Mouse (Mus musculus) lung, postnatal 0 days (tissue): Measurements from ENCODE around the gene Selenos. TPM values are rescaled to one million over a fixed set of nuclear protein-coding genes. Genes with fewer than 3 reads are reported as not detected.

Source experiments
- ATAC-seq: fragments of 200-750 bp; cut with Nextera tagmentation; 2 replicates; pipeline ENCODE4 v1.8.0; 2017; ENCODE audit warnings: moderate library complexity
- DNase-seq: peaks from one replicate; pipeline ENCODE4 v3.0.0-alpha.2; 2016; ENCODE audit warnings: low spot score
- H3K27ac ChIP-seq: fragments of 300-500 bp; sonication (generic); 2 replicates; pipeline ENCODE4 v1.5.1; 2014; ENCODE audit warnings: antibody characterized with exemption, mild to moderate bottlenecking, low read length, mixed read lengths
- H3K27me3 ChIP-seq: fragments of 300-500 bp; sonication (generic); replicated peaks from 2 replicates; pipeline ENCODE4 v1.6.1; 2014; ENCODE audit warnings: low read length, mixed read lengths; ENCODE audit not compliant: insufficient read depth
- H3K36me3 ChIP-seq: fragments of 300-500 bp; sonication (generic); 2 replicates; pipeline ENCODE4 v1.6.1; 2014; ENCODE audit warnings: low read length, mixed read lengths; ENCODE audit not compliant: insufficient read depth
- H3K4me1 ChIP-seq: fragments of 300-500 bp; sonication (generic); 2 replicates; pipeline ENCODE4 v1.6.1; 2014; ENCODE audit warnings: antibody characterized with exemption, low read depth, low read length, mixed read lengths; ENCODE audit not compliant: insufficient read depth
- H3K4me2 ChIP-seq: fragments of 300-500 bp; sonication (generic); replicated peaks from 2 replicates; pipeline ENCODE4 v1.6.1; 2014; ENCODE audit warnings: low read depth, mild to moderate bottlenecking, low read length, moderate library complexity, mixed read lengths
- H3K4me3 ChIP-seq: fragments of 300-500 bp; sonication (generic); 2 replicates; pipeline ENCODE4 v1.5.1; 2014; ENCODE audit warnings: low read depth, low read length
- H3K9ac ChIP-seq: fragments of 300-500 bp; sonication (generic); replicated peaks from 2 replicates; pipeline ENCODE4 v1.6.1; 2014; ENCODE audit warnings: low read depth, mild to moderate bottlenecking
- H3K9me3 ChIP-seq: fragments of 300-500 bp; sonication (generic); 2 replicates; pipeline ENCODE4 v1.6.1; 2016; ENCODE audit warnings: low read length, mixed read lengths
- CTCF ChIP-seq: IDR thresholded peaks from 2 replicates; pipeline ENCODE4 v1.5.1; 2016; ENCODE audit warnings: antibody characterized with exemption, mild to moderate bottlenecking
- EP300 ChIP-seq: IDR thresholded peaks from 2 replicates; pipeline ENCODE4 v1.6.1; 2016; ENCODE audit warnings: antibody characterized with exemption, mild to moderate bottlenecking, control low read depth
- WGBS: fragments of 180-500 bp; shearing (Covaris S2); extraction: QIAGEN DNeasy Blood & Tissue Kit; methylation state at CpG from one replicate; pipeline ENCODE4 v1.1.7; 2014; 5-methylcytosine and 5-hydroxymethylcytosine counted together
- polyA plus RNA-seq: library from polyadenylated mRNA; unstranded; fragments of >200 nt; fragmentation: Nextera tagmentation; extraction: Ambion mirVana; gene quantifications from 2 replicates; pipeline ENCODE4 v1.2.1, GENCODE M21; 2015

Gene Selenos
- polyA plus RNA-seq, 1 experiment from 2014 or later = 167 TPM

DNA sequence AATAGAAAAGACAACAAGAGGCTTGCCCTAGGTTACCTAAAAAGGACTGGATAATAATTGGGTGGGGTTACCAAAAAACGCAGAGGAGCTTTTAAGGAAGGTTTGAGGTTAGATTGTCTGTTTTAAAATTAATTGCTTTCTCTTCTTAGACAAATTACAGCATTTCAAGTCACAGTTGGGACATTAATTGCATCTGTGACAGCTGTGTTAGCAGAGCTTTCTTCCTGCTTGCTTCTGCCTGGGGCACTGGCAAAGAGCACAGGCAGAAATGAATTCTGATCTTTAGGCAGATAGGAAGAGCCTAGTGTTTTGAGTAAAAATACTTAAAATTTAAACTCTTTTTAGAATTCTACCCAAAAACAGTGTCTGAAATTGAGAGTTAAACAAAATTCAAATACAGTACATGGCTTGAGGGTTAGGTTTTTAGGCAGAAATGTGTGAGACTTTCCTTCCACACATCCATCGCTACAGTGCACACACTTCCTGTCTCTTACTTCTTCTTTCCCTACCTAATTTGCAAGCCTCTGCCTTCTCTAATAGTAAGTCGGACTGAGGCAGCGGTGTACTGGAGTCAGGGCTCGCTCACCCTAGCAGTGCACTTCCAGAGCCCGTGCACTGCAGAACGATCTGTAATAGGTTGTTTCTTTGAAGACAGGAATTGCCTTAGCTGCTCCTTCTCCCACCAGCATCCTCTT is 41.4 kb downstream of the Selenos start:
- TF ChIP-seq EP300 (no peak), CTCF (no peak)
- DNase-seq (no peak), ATAC-seq (no peak)
- Histone ChIP-seq H3K4me1 (peaks cover 3% of the 10 kb centered on the region; the same call in 1 of the 2 replicates), H3K36me3 (peaks cover 7% of the 10 kb centered on the region; the same call in 1 of the 2 replicates), H3K9ac (no peak overlapping the region), H3K27ac (no peak overlapping the region), H3K4me3 (no peak overlapping the region), H3K27me3 (no peaks in the 10 kb centered on the region), H3K4me2 (no peak overlapping the region), H3K9me3 (no peaks in the 10 kb centered on the region)
- 69% methylated on average over 7 of the region's 7 CpGs for WGBS

DNA sequence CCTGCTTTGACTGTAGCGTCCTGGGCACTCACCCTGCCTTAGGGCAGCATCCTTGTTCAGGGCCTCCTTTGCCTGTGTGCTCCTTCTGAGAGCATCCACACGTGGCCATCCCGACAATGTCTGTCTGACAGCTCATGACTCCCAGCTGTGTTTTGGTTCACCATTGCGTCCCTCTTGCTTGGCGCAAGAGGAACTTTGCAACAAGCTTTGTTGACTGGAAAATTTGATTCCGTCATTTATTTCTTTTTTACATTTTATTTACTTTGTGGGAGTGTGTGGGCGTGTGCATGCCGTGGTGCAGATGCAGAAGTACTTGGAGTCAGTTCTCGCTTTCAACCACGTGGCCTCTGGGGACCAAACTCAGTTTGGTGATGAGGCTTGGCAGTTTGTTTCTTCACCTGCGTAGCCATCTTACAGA is 45.1 kb downstream of the Selenos start:
- peaks cover 10% of the 10 kb centered on the region; the same call in 1 of the 2 replicates for H3K36me3 ChIP-seq
- H3K9me3 ChIP-seq = no peaks in the 10 kb centered on the region
- no peak overlapping the region for H3K27ac ChIP-seq
- TF ChIP-seq EP300 (no peak), CTCF (no peak)
- ATAC-seq (peak; percentile 73), DNase-seq (peak; percentile 77)
- H3K4me1 ChIP-seq = peaks cover 10% of the 10 kb centered on the region; the same call in 1 of the 2 replicates
- no peak overlapping the region for H3K4me3 ChIP-seq
- no peak overlapping the region for H3K4me2 ChIP-seq
- no peaks in the 10 kb centered on the region for H3K27me3 ChIP-seq
- WGBS = 37% methylated on average over 11 of the region's 11 CpGs
- no peak overlapping the region for H3K9ac ChIP-seq

DNA sequence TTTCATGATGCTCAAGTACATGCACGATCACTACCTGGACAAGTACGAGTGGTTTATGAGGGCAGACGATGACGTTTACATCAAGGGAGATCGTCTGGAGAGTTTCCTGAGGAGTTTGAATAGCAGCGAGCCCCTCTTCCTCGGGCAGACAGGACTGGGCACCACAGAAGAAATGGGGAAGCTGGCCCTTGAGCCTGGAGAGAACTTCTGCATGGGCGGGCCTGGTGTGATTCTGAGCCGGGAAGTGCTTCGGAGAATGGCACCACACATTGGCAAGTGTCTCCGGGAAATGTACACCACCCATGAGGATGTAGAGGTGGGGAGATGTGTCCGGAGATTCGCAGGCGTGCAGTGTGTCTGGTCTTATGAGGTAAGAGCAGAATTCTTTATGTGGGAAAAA is 45.9 kb downstream of the Selenos start:
- ATAC-seq (no peak), DNase-seq (no peak)
- H3K9ac ChIP-seq = no peak overlapping the region
- no peak for TF ChIP-seq EP300
- no peak for TF ChIP-seq CTCF
- H3K9me3 ChIP-seq = no peaks in the 10 kb centered on the region
- peaks cover 10% of the 10 kb centered on the region; the same call in 1 of the 2 replicates for H3K4me1 ChIP-seq
- whole genome bisulfite sequencing = 75% methylated on average over 14 of the region's 14 CpGs
- no peak overlapping the region for H3K27ac ChIP-seq
- no peak overlapping the region for H3K4me3 ChIP-seq
- peaks cover 10% of the 10 kb centered on the region; the same call in 1 of the 2 replicates for H3K36me3 ChIP-seq
- H3K4me2 ChIP-seq = no peak overlapping the region
- no peaks in the 10 kb centered on the region for H3K27me3 ChIP-seq

DNA sequence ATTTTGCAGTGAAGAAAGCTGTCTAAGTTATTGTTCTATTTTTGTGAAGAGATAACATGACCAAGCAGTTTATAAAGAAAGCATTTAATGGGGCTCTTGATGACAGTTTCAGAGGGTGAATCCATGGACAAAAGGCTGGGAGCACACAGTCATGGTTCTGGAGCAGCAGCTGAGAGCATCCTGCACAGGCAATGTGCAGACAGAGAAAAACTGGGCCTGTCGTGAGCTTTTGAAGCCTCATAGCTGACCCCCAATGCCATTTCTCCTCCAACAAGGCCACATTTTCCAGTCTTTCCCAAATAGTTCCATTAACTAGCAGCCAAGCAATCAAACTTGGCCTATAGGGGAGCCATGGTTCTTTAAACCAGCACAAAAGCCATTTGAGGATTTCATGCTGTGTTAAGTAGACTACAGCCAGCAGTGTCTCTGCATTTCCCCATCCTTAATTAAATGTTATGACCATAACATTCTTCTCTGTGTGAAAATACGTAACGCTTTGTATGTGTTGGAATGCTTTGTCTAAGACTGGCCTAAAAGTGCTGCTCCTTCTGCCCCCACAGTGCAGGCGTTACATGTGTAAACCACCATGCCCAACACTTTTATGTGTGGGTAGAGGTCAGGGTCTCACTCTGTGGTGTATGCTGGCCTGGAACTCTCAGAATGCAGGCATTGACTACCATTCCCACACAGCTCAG is 48.6 kb downstream of the Selenos start:
- no peak overlapping the region for H3K4me3 ChIP-seq
- H3K4me1 ChIP-seq = 0 out of 2 replicates have a peak, but pooled peaks cover 10% of the 10 kb centered on the region
- H3K9ac ChIP-seq = no peak overlapping the region
- DNase-seq (no peak), ATAC-seq (no peak)
- no peaks in the 10 kb centered on the region for H3K27me3 ChIP-seq
- H3K36me3 ChIP-seq = peaks cover 10% of the 10 kb centered on the region; the same call in 1 of the 2 replicates
- no peaks in the 10 kb centered on the region for H3K9me3 ChIP-seq
- H3K4me2 ChIP-seq = no peak overlapping the region
- 86% methylated on average over 4 of the region's 4 CpGs for WGBS
- no peak overlapping the region for H3K27ac ChIP-seq
- TF ChIP-seq CTCF = peak; percentile 16; the same call in 1 of the 2 replicates
- TF ChIP-seq EP300 = no peak

DNA sequence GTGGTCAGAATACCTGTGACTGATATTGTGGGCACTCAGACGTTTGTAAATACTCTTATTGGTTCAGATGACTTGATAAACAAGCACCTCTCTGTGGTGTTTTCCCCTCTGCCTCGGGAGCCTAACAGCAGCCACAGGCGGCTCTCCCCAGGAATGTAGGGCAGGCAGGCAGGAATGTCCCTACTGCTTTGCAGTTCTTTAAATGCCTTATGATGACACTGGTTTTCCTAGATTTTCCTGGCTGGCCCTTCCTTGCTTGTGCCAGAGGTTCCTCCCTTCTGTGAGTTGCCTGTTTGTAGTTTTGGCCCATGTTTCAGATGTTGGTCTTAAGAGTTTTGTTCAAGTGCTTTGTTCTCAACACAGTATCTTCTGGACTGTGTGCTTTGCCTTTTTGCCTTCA is 49.4 kb downstream of the Selenos start:
- Histone ChIP-seq H3K9me3 (no peaks in the 10 kb centered on the region), H3K27me3 (no peaks in the 10 kb centered on the region), H3K27ac (no peak overlapping the region), H3K9ac (no peak overlapping the region), H3K4me2 (no peak overlapping the region), H3K4me3 (no peak overlapping the region), H3K36me3 (peaks cover 10% of the 10 kb centered on the region; the same call in 1 of the 2 replicates), H3K4me1 (0 out of 2 replicates have a peak, but pooled peaks cover 10% of the 10 kb centered on the region)
- WGBS = 36% methylated on average over 3 of the region's 3 CpGs
- TF ChIP-seq CTCF (no peak), EP300 (no peak)
- DNase-seq (peak; percentile 54), ATAC-seq (no peak)

DNA sequence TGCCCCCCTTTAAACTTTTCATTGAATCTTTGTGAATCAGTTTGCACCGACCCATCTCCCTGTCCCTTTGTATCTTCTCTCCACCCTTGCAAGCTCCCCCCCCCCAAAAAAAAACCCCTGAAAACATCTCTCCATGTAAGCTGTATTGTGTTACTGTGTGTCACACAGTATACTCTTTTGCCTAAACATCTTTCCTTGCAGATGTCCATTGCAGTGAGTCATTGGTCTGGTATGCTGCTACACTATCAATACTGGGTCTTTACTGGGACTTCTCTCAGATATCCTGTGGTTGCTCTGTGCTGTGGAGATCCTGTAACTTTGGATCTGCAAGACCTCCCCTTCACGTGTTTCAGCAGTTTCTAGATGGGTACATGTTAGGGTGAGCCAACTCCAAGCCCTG is 50.8 kb downstream of the Selenos start:
- ATAC-seq (no peak), DNase-seq (no peak)
- no peaks in the 10 kb centered on the region for H3K9me3 ChIP-seq
- H3K4me2 ChIP-seq = no peak overlapping the region
- WGBS = 92% methylated on average over 2 of the region's 2 CpGs
- H3K27me3 ChIP-seq = no peaks in the 10 kb centered on the region
- peaks cover 8% of the 10 kb centered on the region; the same call in 1 of the 2 replicates for H3K36me3 ChIP-seq
- H3K4me3 ChIP-seq = no peak overlapping the region
- H3K9ac ChIP-seq = no peak overlapping the region
- H3K4me1 ChIP-seq = peaks cover 14% of the 10 kb centered on the region
- TF ChIP-seq EP300 (no peak), CTCF (no peak)
- no peak overlapping the region for H3K27ac ChIP-seq
